Mouse (Mus musculus) ES-E14 (cell line): ENCODE data around the gene Gm20458. TPM values are rescaled to one million over a fixed set of nuclear protein-coding genes. Genes with fewer than 3 reads are reported as not detected.

Experiments
- DNase-seq: peaks from one replicate; pipeline ENCODE4 v3.0.0-alpha.2; 2013; ENCODE audit warnings: low read depth, low spot score
- H3K27ac ChIP-seq: 2 replicates; pipeline ENCODE4 v1.5.1; 2012; ENCODE audit warnings: low read depth, mild to moderate bottlenecking, low read length, moderate library complexity, mixed read lengths; ENCODE audit not compliant: poor library complexity, insufficient read depth, severe bottlenecking
- H3K36me3 ChIP-seq: 2 replicates; pipeline ENCODE4 v1.6.1; 2012; ENCODE audit warnings: mild to moderate bottlenecking, low read length, moderate library complexity, mixed read lengths; ENCODE audit not compliant: control insufficient read depth, poor library complexity, insufficient read depth, severe bottlenecking
- H3K4me1 ChIP-seq, 2 experiments: fragments of 150-350 bp in 1 of 2; sonication (generic) in 1 of 2; 2 replicates each; pipeline ENCODE4 v1.6.1; 2012; ENCODE audit warnings: low read length in 2 of 2, mild to moderate bottlenecking in 1 of 2, mixed read lengths in 1 of 2; ENCODE audit not compliant: control insufficient read depth in 2 of 2, insufficient read depth in 2 of 2, poor library complexity in 1 of 2
- H3K4me3 ChIP-seq, 2 experiments: fragments of 150-350 bp in 1 of 2; sonication (generic) in 1 of 2; 2 replicates each; pipeline ENCODE4 v1.5.1; 2012; ENCODE audit warnings: low read length in 2 of 2, low read depth in 1 of 2, mild to moderate bottlenecking in 1 of 2, mixed read lengths in 1 of 2; ENCODE audit not compliant: insufficient read depth in 1 of 2, poor library complexity in 1 of 2, severe bottlenecking in 1 of 2
- H3K9ac ChIP-seq: 2 replicates; pipeline ENCODE4 v1.6.1; 2012; ENCODE audit warnings: low read depth, mild to moderate bottlenecking, low read length, mixed read lengths; ENCODE audit not compliant: poor library complexity, insufficient read depth, severe bottlenecking
- H3K9me3 ChIP-seq: fragments of 150-350 bp; sonication (generic); 2 replicates; pipeline ENCODE4 v1.6.1; 2012; ENCODE audit warnings: low read depth, mild to moderate bottlenecking, low read length; ENCODE audit not compliant: control insufficient read depth, insufficient read depth
- CHD2 ChIP-seq: IDR thresholded peaks from 2 replicates; pipeline ENCODE4 v1.6.1; 2014; ENCODE audit warnings: mild to moderate bottlenecking, low read depth, low read length, inconsistent platforms
- HCFC1 ChIP-seq: IDR thresholded peaks from 2 replicates; pipeline ENCODE4 v1.6.1; 2012; ENCODE audit warnings: low read length, inconsistent platforms, borderline replicate concordance; ENCODE audit not compliant: insufficient read depth
- MAFK ChIP-seq: IDR thresholded peaks from 2 replicates; pipeline ENCODE4 v1.6.1; 2014; ENCODE audit warnings: mild to moderate bottlenecking, low read depth, low read length, inconsistent platforms; ENCODE audit not compliant: insufficient read depth
- ZC3H11A ChIP-seq: IDR thresholded peaks from 2 replicates; pipeline ENCODE4 v1.6.1; 2012; ENCODE audit warnings: low read depth, mild to moderate bottlenecking, inconsistent platforms, low read length, borderline replicate concordance
- ZNF384 ChIP-seq: IDR thresholded peaks from 2 replicates; pipeline ENCODE4 v1.6.1; 2012; ENCODE audit warnings: low read depth, low read length, inconsistent platforms
- in situ Hi-C, 2 experiments: fragments of 600-800 bp; cut with MboI; formaldehyde crosslinking; loops; one replicate each; pipeline ENCODE4 v1.15.1; 2025; ENCODE audit warnings: low sequenced_read_pairs in 2 of 2, inconsistent platforms in 1 of 2; ENCODE audit not compliant: unreplicated experiment in 2 of 2
- total RNA-seq: library from RNA; depleted of rRNA; stranded (reverse); fragments of 300-350 nt; gene quantifications from 2 replicates; pipeline ENCODE4 v1.2.3, GENCODE M21; 2012

Gene Gm20458
- total RNA-seq, 1 experiment = not detected

GRCm38 (mm10) chr2:164430697-164431096 is 30.1 kb upstream of the Gm20458 start:
- in situ Hi-C loops = no loop called here
- DNase-seq = no peak
- H3K4me3 ChIP-seq = peak overlapping the region; percentile 18 to 39; a peak in 3 of 4 replicates
- no peaks in the 10 kb centered on the region for H3K9me3 ChIP-seq
- TF ChIP-seq CHD2 = no peak
- TF ChIP-seq MAFK = no peak
- TF ChIP-seq ZC3H11A = no peak
- TF ChIP-seq ZNF384 = no peak
- no peak for TF ChIP-seq HCFC1
- H3K9ac ChIP-seq = peak overlapping the region; percentile 44
- H3K36me3 ChIP-seq = peaks cover 32% of the 10 kb centered on the region
- peak overlapping the region; percentile 50; the same call in 1 of the 2 replicates for H3K27ac ChIP-seq
- peaks cover 7 to 59% of the 10 kb centered on the region in 2 experiments; a peak in 3 of 4 replicates for H3K4me1 ChIP-seq

GRCm38 (mm10) chr2:164431676-164432465 is 28.9 kb upstream of the Gm20458 start:
- Histone ChIP-seq H3K36me3 (peaks cover 30% of the 10 kb centered on the region), H3K27ac (peak overlapping the region; percentile 40; the same call in 1 of the 2 replicates), H3K9me3 (no peaks in the 10 kb centered on the region), H3K9ac (0 out of 2 replicates have a peak overlapping the region, but pooled peaks have one; percentile 5), H3K4me3 (no peak overlapping the region), H3K4me1 (peaks cover 7 to 66% of the 10 kb centered on the region in 2 experiments; a peak in 3 of 4 replicates)
- no peak for TF ChIP-seq CHD2
- no peak for TF ChIP-seq HCFC1
- TF ChIP-seq ZC3H11A = no peak
- TF ChIP-seq MAFK = no peak
- no peak for TF ChIP-seq ZNF384
- DNase-seq = no peak
- in situ Hi-C loops = no loop called here

DNA sequence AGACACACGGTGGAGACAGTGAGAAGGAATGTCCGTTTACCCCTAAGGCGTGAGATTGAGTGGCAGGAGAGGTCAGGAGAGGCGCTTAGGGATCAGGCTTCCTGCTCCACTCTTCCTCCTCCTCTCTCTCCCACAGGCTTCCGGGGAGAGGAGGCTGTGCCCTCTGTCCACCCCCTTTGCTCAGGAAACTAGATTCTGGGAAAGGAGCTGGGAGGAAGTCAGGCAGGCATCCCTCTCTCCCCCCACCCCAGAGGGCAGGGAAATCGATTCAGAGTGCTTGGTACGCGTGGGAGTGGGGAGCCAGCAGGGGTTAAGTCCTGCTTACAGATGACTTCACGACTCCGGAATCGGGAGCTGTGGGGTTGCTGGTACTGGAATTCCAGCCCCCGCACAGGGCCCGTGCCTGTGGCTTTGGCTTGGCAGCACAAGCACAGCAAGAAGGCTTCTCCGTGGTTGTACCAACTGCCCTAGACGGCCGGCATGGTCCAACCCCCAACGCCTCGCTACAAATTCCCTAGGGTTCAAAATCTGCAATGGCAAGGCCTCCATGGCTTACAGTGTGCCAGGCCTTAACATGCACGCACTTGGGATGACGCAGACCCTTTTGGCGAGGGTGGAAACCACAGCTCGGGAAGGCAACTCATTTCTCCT is 28.1 kb upstream of the Gm20458 start:
- no peak overlapping the region for H3K27ac ChIP-seq
- peak overlapping the region; percentile 3; the same call in 1 of the 2 replicates for H3K9ac ChIP-seq
- in situ Hi-C loops = no loop called here
- no peak for TF ChIP-seq ZC3H11A
- TF ChIP-seq ZNF384 = no peak
- no peak for TF ChIP-seq MAFK
- TF ChIP-seq CHD2 = no peak
- no peak for TF ChIP-seq HCFC1
- H3K4me3 ChIP-seq = peak overlapping the region in 1 of 2 experiments; percentile 21; a peak in 3 of 4 replicates
- peaks cover 7 to 72% of the 10 kb centered on the region in 2 experiments for H3K4me1 ChIP-seq
- no peaks in the 10 kb centered on the region for H3K9me3 ChIP-seq
- H3K36me3 ChIP-seq = peaks cover 24% of the 10 kb centered on the region
- DNase-seq = no peak

- in situ Hi-C loops = no loop called here
- no peak for DNase-seq
- no peaks in the 10 kb centered on the region for H3K9me3 ChIP-seq
- H3K4me3 ChIP-seq = peak overlapping the region in 1 of 2 experiments; percentile 21; a peak in 1 of 4 replicates
- peaks cover 17% of the 10 kb centered on the region for H3K36me3 ChIP-seq
- 0 out of 2 replicates have a peak overlapping the region, but pooled peaks have one; percentile 3 for H3K9ac ChIP-seq
- H3K27ac ChIP-seq = no peak overlapping the region; the same call in 1 of the 2 replicates
- TF ChIP-seq ZNF384 (no peak), ZC3H11A (no peak), HCFC1 (no peak), CHD2 (no peak), MAFK (no peak)
- H3K4me1 ChIP-seq = peaks cover 7 to 73% of the 10 kb centered on the region in 2 experiments
Observed at GRCm38 (mm10) chr2:164433278-164433895, 27.4 kb upstream of the Gm20458 start.
